Comparison of ENCODE assay signal across 16 mouse cellular contexts in the genomic region with DNA sequence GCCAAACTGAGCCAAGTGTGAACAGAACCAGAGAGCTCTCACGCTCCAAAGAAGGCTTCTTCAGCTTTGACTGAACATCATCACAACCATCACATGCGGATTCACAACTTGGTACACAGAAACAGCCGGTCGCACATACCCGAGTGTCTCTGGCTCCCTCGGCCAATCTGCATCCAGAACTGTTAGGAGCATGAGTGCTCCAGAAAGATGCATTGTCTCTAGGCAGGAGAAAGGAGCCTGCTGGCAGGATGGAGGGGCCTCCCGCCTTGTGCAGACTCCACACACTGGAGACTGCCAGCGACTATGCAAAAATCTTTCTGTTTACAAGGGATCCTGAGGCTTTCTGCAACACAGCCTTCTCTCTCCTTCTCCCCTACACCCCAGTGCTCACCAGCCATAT.
"Had no signal": no experiment of that assay in that cellular context is flagged by ENCODE, and none has a peak within 500 bp of the region (broad histone marks: within the 10 kb centered on the region; RNA-seq: fewer than 3 reads in every experiment).

No protein-coding gene starts in this region.

- H3K27ac ChIP-seq: kidney, postnatal 0 days; left cerebral cortex, adult 2 months; liver, embryonic 13.5 days; macrophage; midbrain, embryonic 12.5 days; midbrain, embryonic 15.5 days; neural tube, embryonic 13.5 days; stomach, embryonic 15.5 days had no signal

- H3K4me2 ChIP-seq: liver, embryonic 13.5 days; midbrain, embryonic 12.5 days; midbrain, embryonic 15.5 days; neural tube, embryonic 13.5 days; stomach, embryonic 15.5 days had no signal

- H3K36me3 ChIP-seq: liver, embryonic 13.5 days; midbrain, embryonic 12.5 days; midbrain, embryonic 15.5 days; neural tube, embryonic 13.5 days; stomach, embryonic 15.5 days had no signal

- H3K4me3 ChIP-seq: left cerebral cortex, adult 2 months; liver, embryonic 13.5 days; midbrain, embryonic 12.5 days; midbrain, embryonic 15.5 days; myocyte; neural tube, embryonic 13.5 days; stomach, embryonic 15.5 days had no signal

- H3K9me3 ChIP-seq: liver, embryonic 13.5 days; midbrain, embryonic 15.5 days; neural tube, embryonic 13.5 days; stomach, embryonic 15.5 days had no signal

- DNase-seq: kidney, adult 18-20 months; kidney, postnatal 36 days; layer of hippocampus, postnatal 36 days; liver, embryonic 13.5 days; lung, adult 2 months; lung, postnatal 14 days; spleen, adult 18-20 months; thymus, postnatal 25 days had no signal

- H3K27me3 ChIP-seq: liver, embryonic 13.5 days; midbrain, embryonic 12.5 days; midbrain, embryonic 15.5 days; neural tube, embryonic 13.5 days; stomach, embryonic 15.5 days had no signal

- ATAC-seq: midbrain, embryonic 15.5 days had no signal

- H3K4me1 ChIP-seq: liver, embryonic 13.5 days; midbrain, embryonic 12.5 days; neural tube, embryonic 13.5 days; stomach, embryonic 15.5 days had no signal

- H3K9ac ChIP-seq: liver, embryonic 13.5 days; midbrain, embryonic 12.5 days; midbrain, embryonic 15.5 days; neural tube, embryonic 13.5 days; stomach, embryonic 15.5 days had no signal
